Mouse (Mus musculus) layer of hippocampus, adult 8-10 months (tissue): ENCODE results near the gene Mrpl35. TPM values are rescaled to one million over a fixed set of nuclear protein-coding genes. Genes with fewer than 3 reads are reported as not detected.
"Not testable (repeated sequence)": the region's sequence is repeated elsewhere in the genome, so short reads cannot be mapped to it uniquely, and the experiment has no call there.

ENCODE experiments used
- DNase-seq, 2 experiments: peaks; one replicate each; pipeline ENCODE4 v3.0.0; 2022; ENCODE audit warnings: low spot score in 2 of 2
- total RNA-seq, 4 experiments: library from RNA; stranded (reverse); gene quantifications; 2 replicates each; pipeline ENCODE4 v1.2.4; 2022

Gene Mrpl35
- 10 to 100 TPM; 26.5 to 37.6 (median 31.4) TPM for total RNA-seq

- DNase-seq: no peak
These were observed at the start of gene Mrpl35 for GRCm38 (mm10) chr6:71826869-71827268. Mrpl35 (minus strand) TSS chr6:71826969.

- no peak for DNase-seq
These were observed 44.6 kb upstream of the Mrpl35 start for GRCm38 (mm10) chr6:71871396-71871795.

GRCm38 (mm10) chr6:71868809-71869208 lies 42.0 kb upstream of the Mrpl35 start:
- no peak for DNase-seq

GRCm38 (mm10) chr6:71867751-71868150 lies 41.0 kb upstream of the Mrpl35 start:
- DNase-seq: peak; percentile 26 to 32

- not testable (repeated sequence) for DNase-seq
These were observed 20.1 kb upstream of the Mrpl35 start for GRCm38 (mm10) chr6:71846906-71847305.

DNA sequence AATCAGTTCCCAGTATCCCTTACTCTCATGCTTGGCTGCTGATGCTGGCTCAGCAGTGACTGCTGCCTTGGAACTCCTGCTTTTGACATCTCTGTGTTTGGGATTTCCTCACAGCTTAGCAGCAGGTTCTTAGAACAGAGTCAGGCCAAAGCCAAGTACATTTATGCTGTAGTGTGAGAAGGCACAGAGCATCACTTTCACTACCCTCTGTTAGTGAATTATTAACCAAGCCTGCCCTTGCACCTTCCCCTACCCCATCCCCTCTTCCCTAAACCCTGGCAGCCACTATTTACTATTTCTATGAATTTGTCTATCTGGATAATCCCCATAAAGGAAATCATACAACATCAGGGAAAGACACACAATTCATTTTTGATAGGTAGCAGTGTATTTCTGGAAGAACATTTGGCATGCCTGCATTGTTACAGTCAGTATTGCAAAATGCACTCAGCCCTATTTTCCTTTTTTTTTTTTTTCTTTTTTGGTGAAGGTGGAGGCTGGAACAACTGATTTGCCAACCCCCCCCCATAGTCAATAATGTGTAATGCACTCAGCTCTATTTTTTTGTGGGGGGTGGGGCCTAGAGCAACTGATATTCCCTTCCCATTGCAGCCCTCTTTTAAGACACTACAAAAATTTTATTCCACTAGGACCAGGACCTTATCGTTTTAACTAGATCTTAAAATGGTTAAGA lies 14.0 kb upstream of the Mrpl35 start:
- no peak for DNase-seq

DNA sequence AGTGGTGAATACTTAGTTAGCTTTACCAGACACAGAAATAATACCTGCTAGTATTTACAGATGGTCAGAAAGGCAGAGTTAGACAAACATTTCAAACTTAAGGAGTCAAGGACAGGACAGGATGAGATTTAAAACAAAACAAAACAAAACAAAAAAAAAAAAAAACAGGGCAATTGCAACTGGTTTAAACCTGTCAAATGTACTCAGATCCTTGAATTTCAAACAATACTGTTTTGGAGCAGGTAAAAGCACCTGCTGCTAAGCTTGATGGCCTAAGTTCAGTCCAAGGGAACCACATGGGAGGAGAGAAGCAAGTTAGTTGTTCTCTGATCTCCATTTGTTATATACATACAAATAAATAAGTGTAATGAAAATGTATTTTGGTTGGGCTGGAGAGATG lies 13.0 kb upstream of the Mrpl35 start:
- no peak for DNase-seq

DNA sequence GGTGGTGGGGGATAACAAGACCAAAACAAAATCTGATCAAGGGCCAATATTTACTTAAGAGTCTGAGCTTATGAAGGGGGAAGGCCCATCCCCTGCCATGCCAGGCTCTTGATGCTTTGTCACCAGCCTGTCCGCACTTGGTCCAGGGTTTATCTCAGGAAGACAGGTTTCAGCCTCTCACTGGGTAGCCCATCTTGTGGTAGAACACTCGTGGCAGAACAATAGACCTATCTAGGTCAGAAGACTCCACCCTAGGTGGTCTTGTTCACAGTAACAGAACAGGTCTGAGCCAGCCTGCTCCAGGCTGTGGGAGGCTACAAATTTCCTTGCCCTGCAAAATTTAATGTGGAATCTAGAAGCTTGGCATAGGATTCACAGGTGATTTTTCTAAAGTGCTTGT lies 10.0 kb upstream of the Mrpl35 start:
- no peak for DNase-seq

GRCm38 (mm10) chr6:71831581-71831960 lies 4.8 kb upstream of the Mrpl35 start:
- DNase-seq: peak; percentile 98

DNA sequence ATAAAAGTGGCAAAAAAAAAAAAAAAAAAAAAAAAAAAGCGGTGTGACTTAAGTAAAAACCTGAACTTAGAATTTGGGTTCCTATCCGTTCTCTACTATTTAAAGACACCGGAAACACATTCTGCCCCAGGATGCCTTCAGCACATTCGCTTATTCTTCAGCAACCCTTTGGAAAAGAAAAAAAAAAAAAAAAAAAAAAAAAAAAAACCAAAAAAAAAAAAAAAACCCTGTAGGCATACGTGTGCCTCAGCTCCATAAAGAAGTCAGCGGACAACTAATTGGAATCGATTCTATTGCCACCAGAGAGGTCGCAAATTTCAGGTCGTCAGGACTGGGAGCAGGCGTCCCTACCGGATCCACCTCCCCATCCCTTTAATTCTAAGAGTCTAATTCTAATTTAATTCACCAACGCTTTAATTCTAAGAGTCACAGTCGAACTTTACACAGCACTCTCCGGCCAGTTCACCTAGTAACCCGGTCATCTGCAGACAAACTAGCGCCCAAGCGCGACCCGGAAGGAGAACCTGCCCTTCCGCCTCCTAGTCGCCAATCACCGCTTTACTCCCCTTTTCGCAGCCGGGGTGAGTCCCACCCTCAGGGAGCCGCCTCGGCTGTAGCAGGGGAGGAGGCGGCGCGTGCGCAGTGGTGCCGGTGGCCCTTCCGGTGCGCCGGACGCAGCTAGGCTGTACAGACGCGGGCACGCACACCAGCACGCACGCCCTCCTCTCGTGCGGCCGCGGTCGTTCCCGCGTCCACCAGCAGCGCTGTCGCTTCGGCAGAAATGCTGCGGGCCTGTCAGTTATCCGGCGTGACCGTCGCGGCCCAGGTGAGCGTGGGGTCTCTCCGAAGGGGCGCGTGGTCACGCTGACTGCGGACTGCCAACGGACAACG lies 4.2 kb upstream of the Mrpl35 start, which contains the start of gene Immt:
Gene Immt (plus strand): TSS at position 642 of the 891 bp plus-strand sequence.
- DNase-seq: peak; percentile 95 to 97

DNA sequence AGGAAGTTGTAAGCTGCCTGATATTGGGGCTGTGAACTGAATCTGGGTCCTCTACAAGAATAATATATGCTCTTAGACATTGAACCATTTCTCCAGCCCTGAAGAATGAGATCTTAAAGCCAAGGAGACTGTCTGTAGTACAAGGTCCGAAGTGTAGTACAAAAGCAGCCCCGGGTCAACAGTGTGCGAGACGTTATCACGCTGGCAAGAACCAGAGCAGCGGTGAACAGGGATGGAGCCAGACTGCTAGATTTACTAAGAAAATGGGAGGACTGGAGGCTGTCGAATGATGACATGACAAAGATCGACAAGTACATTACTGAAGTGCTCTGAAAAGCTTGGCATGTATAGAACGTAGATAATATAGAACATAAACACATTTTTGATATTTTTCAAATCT lies 3.0 kb upstream of the Mrpl35 start:
- no peak for DNase-seq

- DNase-seq: no peak
These were observed 2.8 kb downstream of the Mrpl35 start for GRCm38 (mm10) chr6:71823961-71824360.

DNA sequence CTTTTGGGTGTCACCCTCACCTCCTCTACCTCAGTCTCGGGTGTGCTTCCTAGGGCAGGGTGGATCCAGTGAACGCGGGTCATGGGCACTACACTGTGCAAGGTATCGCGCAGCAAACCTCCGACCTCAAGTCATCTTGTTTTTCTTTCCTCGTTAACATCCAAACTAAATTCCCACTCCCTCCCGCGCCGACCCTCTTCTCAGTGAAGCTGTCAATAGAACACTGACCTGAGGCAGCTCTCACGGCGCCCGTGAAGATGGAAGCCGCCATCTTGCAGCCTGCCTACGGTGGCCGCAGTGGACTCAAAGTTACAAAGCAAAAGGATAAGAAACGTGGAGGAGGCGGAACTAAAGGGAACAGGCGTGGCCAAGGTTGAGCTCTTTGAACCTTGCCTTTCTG lies 3.3 kb downstream of the Mrpl35 start:
- DNase-seq: peak; percentile 86 to 92

- DNase-seq: no peak
These were observed 3.7 kb downstream of the Mrpl35 start for GRCm38 (mm10) chr6:71823085-71823484.

DNA sequence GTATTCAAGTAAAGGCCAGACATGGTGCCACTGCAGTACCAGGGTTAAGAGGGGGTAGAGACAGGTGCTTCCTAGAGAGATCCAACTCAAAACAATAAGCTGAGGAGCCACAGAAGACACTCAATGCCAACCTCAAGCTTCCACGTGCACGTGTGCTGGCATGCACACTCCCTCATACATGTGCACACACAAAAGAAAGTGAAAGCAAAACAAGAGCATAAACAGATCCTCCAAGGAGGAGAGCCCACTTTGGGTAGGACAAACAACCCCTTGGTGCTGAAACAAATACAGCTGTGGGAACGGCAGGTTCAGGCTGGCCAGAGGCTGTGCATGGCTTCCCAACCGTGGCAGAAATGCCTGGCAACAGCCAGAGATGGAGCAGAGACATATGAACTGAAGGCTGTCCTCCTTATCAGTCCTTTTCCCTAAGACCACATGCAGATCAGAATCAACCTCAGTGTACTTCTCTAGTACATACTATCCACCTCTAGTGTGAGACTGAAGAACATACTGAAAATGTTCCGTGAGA lies 6.9 kb downstream of the Mrpl35 start:
- no peak for DNase-seq

DNA sequence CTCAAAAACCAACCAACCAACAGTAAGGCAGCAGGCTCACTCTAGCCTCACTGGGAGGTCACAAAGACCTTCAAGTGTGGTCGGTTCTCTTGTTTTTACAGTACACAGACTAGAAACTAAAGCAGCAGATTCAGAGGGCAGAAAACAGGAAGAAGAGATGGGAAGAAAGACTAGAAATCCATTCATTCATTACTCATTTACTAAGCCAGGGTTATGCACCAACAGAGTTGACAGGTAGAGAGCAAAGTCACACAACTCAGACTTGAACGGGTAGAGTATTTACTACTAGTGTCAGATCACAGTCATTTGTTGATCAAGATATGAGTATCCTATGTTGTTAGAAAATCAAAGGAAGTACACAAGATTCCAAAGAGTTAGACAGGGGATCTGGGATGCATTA lies 13.9 kb downstream of the Mrpl35 start:
- DNase-seq: no peak

GRCm38 (mm10) chr6:71809890-71810289 lies 16.9 kb downstream of the Mrpl35 start:
- no peak for DNase-seq

DNA sequence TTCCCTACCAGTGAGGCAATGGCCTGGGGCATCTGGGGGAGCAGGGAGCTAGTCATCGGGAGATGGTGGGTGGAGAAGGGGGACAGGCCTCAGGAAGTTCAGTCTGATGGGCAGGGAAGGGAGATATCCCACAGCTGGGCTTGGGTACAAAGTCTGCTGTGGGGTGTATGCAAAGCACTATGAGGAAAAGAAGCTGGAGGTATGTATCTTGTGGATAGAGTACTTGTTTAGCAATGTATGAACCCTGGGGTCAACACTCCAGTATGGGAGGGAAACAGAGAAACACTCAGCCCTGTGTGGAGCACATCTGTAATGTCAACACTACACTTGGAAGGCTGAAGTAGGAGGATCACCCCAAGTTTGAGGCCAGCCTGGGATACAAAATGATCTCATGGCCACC lies 20.1 kb downstream of the Mrpl35 start:
- no peak for DNase-seq

- peak; percentile 75 to 79 for DNase-seq
These were observed 22.5 kb downstream of the Mrpl35 start for GRCm38 (mm10) chr6:71804061-71804829.

DNA sequence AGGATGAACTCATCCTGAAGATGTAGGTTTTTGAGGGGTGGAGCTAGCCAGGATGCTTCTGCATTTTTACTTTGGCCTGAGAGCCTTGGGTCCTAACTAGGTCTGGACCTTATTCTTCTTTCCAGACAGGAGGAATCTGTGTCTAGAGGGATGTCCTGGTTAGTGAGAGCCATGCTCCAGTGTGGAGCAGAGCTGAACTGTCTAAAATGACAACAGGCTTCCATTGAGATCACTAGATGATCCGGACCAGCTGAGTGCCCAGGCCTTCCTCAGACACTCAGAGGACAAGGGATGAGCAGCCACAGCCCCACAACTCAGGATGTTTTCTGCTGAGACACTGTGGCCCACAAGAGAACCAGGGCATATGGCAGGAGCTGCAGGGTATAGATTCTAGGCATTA lies 23.2 kb downstream of the Mrpl35 start:
- no peak for DNase-seq

- DNase-seq: peak; percentile 42 to 49
These were observed 25.1 kb downstream of the Mrpl35 start for GRCm38 (mm10) chr6:71801714-71802094.
